Mouse (Mus musculus) urinary bladder, adult 2 months (tissue): Measurements from ENCODE around the gene Lrmda. TPM values are rescaled to one million over a fixed set of nuclear protein-coding genes. Genes with fewer than 3 reads are reported as not detected.
A peak's percentile ranks its signal among the peaks of the same experiment; 100 is the strongest.
"Not testable (repeated sequence)": the region's sequence is repeated elsewhere in the genome, so short reads cannot be mapped to it uniquely, and the experiment has no call there.

Experiments used
- DNase-seq: peaks from one replicate; pipeline ENCODE4 v3.0.0; 2022; ENCODE audit warnings: low spot score
- polyA plus RNA-seq: library from polyadenylated mRNA; depleted of rRNA; stranded (reverse); fragments of >200 nt; gene quantifications from 2 replicates; pipeline ENCODE4 v1.2.3, GENCODE M21; 2012

Gene Lrmda
- polyA plus RNA-seq, 1 experiment = 0.74 TPM

GRCm38 (mm10) chr14:22800020-22800419 is 780.5 kb downstream of the Lrmda start:
- DNase-seq = no peak

DNA sequence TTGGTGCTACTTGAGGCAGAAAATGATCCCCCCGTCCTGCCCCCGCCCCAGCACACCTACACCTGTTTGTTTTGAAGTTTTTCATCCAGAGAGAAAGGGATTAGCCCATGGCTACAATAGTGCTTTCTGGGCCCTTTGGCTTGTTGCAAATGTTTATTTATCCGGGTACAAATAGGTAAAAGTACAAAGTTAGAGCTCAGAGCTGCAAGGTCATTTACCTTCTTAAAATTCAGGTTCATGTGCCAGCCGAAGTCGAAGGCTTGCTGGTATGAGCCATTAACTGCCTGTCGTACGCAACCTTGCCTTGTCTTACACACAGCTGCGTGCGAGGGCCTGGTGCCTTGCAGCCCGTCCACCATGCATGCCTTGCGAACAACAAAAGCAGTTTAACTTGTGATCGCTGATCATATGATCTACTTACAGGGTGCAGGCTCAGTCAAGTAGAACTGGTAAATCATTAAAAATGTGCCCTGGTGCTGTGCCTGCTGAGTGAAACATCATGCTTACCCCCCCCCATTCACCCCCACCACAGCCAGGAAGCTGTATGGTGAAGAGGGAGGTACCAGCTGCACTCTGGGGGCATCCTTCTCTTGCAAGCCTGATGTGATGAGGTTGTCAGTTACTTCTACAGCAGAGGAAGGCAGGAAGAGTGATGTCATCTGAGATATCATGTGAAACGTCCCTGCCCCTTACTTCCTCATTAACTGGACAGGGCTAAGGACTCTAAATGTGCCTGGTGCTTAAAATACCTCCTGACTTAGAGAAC is 781.5 kb downstream of the Lrmda start:
- no peak for DNase-seq

GRCm38 (mm10) chr14:22801714-22802113 is 782.2 kb downstream of the Lrmda start:
- DNase-seq = not testable (repeated sequence)

DNA sequence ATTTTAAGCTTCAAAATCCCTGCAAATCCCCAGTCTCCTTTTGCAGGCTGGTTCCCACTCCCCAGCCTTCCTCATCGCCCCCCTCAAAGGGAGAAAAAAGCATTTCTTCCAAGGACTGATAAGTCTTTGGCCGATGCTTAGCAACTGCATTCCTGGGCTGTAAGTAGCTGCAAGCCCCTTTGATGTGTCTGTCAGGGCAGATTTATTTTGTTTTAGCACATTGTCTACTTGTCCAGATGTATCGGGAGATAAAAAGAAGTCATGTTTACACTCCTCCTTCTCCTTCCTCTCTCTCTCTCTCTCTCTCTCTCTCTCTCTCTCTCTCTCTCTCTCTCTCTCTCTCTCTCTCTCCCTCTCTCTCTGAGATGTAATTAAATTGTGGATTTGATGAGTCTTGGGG is 787.8 kb downstream of the Lrmda start:
- DNase-seq = no peak

- DNase-seq = peak; percentile 40
Observed at GRCm38 (mm10) chr14:22807726-22808594, 788.4 kb downstream of the Lrmda start.

DNA sequence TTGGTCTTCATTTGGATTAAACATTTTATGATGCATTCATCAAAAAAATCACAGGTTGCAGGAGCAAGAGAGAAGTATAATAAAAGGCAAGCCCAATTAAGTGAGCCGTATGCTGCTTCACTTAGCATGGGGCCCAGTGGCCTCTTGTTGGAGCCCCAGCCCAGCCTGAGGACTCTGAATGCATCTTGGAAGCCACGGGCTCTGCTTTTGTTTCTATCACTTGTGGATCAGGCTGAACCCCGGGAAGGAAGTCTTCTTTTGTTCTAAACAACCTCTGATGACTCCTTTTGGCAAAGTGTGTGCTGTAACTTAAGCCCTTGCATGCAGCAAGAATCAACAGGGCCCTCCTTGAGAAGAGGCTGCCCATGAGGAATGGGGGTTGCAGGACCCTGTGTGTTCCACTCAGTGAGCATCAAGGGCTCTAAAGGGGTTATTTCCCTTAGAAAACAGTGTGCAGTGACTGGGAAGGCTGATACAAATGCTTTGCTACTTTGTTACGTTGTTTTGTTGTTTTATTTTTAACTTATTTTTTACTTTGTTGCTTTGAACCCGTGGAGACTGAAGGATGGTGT is 789.2 kb downstream of the Lrmda start:
- no peak for DNase-seq

DNA sequence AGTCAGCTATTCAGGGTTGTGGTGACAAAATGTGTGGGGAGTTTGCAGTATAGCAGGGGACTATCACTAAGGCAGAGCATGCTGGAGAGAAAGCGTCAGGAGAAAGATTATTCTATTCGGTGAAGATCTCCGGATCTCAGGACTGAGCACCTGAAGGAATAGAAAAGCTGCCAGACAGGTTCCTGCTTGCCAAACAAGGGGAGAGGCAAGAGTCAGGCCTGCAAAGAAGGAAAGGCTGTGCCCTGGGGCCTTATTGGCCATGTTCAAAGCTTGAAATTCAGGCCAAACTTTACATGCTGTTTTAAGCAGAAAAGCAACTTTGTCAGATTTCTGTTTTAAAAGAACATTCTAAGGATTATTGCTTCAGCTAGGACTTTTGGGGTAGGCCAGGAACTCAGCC is 789.7 kb downstream of the Lrmda start:
- no peak for DNase-seq

GRCm38 (mm10) chr14:22810531-22810930 is 791.0 kb downstream of the Lrmda start:
- DNase-seq = no peak

GRCm38 (mm10) chr14:22812824-22813223 is 793.3 kb downstream of the Lrmda start:
- DNase-seq = no peak

DNA sequence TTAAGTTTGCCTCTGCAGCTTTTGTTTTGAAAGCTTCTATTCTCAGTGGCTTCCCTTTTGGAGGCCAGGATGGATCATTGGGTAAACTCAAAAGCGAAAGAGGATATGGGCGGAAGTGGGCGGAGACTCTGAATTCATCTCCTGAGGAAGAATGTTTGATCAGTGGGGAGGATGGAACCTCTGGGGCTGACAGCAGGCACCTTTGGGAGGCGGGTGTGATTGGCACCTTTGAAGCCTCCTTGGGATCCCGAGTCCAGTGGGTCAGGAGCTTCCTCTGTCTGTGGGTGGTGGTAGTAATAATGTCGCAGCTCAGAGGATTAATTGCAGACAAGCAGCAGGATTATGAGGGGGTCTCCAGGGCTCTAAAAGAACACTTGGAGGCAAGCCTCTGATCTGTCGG is 793.9 kb downstream of the Lrmda start:
- DNase-seq = no peak

DNA sequence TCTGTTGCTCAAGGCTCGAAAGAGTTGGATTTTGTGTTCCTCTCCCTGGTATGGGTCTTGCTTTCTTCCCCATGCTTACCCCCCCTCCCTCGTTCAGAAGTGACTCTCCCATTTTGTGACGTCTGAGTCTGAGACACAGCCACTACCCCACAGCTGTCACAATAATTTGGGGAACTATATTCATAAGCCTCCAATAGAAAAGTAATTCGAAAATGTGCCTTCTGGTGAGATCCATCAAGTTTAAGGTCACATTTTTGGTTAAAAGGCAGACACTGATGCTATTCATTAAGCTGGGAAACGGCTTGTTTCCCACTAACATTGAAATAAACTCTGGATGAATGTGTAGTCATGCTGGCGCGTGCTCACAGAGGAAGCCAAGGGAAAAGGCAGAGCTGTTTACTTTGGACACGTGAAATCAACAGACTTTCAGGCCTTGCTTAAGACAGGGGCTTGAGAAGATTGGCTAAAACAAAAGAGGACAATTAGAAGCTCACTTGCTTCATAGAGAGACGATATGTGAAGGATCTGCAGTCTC is 795.4 kb downstream of the Lrmda start:
- DNase-seq = no peak

GRCm38 (mm10) chr14:22817346-22818201 is 798.1 kb downstream of the Lrmda start:
- no peak for DNase-seq

DNA sequence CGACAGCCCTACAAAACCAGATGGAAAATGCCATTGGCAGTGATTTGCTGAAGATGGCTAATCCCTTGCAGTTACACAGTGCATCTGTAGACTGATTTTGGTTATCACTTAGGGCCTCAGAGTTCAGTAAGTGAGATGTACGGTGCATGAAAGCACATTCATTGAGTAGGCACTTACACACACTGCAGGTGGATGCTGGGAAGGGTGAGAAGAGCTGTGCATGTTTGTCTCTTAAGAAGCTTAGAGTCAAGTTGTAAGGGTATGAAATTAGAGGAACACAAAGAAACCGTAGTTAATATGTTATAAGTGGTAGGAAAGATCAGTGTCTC is 798.7 kb downstream of the Lrmda start:
- DNase-seq = no peak

- no peak for DNase-seq
Observed at GRCm38 (mm10) chr14:22822942-22823341, 803.4 kb downstream of the Lrmda start.

GRCm38 (mm10) chr14:22826825-22827224 is 807.3 kb downstream of the Lrmda start:
- no peak for DNase-seq

- no peak for DNase-seq
Observed at GRCm38 (mm10) chr14:22837058-22837457, 817.5 kb downstream of the Lrmda start.

DNA sequence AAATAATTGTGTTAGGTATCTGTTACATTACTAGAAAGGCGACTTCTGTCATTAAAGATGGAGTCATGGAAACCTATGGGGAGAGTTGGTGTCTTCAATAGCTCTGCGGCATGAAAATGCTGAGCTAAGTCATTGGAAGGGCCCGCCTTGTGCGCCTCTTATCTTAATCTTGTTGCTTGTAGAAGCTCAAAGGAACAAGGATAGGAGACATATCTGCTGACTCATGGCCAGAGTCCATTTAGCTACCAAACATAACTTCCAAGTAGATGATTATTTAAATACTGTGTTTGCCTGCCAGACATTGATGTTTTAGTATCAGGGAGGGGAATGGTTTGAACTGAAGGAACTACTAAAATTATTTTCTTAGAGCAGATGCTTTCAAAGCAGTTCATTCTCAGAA is 821.6 kb downstream of the Lrmda start:
- no peak for DNase-seq

GRCm38 (mm10) chr14:22844006-22844405 is 824.5 kb downstream of the Lrmda start:
- no peak for DNase-seq

DNA sequence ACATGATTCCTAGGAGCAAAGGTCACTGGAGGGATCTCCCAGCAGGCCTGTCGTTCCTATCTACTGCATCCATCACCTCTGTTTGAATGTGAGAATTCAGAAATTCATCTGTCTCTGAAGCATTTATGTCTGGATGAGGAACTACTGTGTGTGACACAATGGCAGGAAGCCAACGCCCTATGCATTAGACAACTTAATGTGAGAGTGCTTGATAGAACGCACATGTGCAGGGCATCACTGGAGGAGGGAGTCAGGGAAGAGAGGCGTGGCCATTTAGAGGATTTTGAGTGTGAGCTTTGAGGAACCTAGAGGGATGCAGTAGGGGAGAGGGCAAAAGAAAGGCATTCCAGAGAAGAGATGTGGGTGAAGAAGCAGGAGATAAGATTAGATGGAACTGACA is 825.9 kb downstream of the Lrmda start:
- no peak for DNase-seq

GRCm38 (mm10) chr14:22847011-22847786 is 827.7 kb downstream of the Lrmda start:
- DNase-seq = no peak

- DNase-seq = no peak
Observed at GRCm38 (mm10) chr14:22849108-22849507, 829.6 kb downstream of the Lrmda start.
